Mouse (Mus musculus) hindbrain, embryonic 16.5 days (tissue): ENCODE results near the gene Gstm3. TPM values are rescaled to one million over a fixed set of nuclear protein-coding genes. Genes with fewer than 3 reads are reported as not detected.
"Not testable (repeated sequence)": the region's sequence is repeated elsewhere in the genome, so short reads cannot be mapped to it uniquely, and the experiment has no call there.

Experiments
- ATAC-seq: fragments of 200-750 bp; cut with Nextera tagmentation; 2 replicates; pipeline ENCODE4 v1.8.0; 2017; ENCODE audit warnings: moderate TSS enrichment, moderate library complexity
- H3K27ac ChIP-seq: fragments of 300-500 bp; sonication (generic); 2 replicates; pipeline ENCODE4 v1.5.1; 2014; ENCODE audit warnings: low read depth, mild to moderate bottlenecking, control low read depth, low read length, moderate library complexity
- H3K27me3 ChIP-seq: fragments of 300-500 bp; sonication (generic); replicated peaks from 2 replicates; pipeline ENCODE4 v1.6.1; 2014; ENCODE audit warnings: low read length; ENCODE audit not compliant: control insufficient read depth, insufficient read depth
- H3K36me3 ChIP-seq: fragments of 300-500 bp; sonication (generic); 2 replicates; pipeline ENCODE4 v1.6.1; 2014; ENCODE audit warnings: mild to moderate bottlenecking, low read length, moderate library complexity, mixed read lengths; ENCODE audit not compliant: control insufficient read depth, insufficient read depth
- H3K4me1 ChIP-seq: fragments of 300-500 bp; sonication (generic); 2 replicates; pipeline ENCODE4 v1.6.1; 2014; ENCODE audit warnings: low read depth, low read length; ENCODE audit not compliant: control insufficient read depth, insufficient read depth
- H3K4me2 ChIP-seq: fragments of 300-500 bp; sonication (generic); 2 replicates; pipeline ENCODE4 v1.6.1; 2014; ENCODE audit warnings: mild to moderate bottlenecking, low read length, control low read depth, moderate library complexity
- H3K4me3 ChIP-seq: fragments of 300-500 bp; sonication (generic); 2 replicates; pipeline ENCODE4 v1.5.1; 2014; ENCODE audit warnings: mild to moderate bottlenecking, low read length, control low read depth, moderate library complexity
- H3K9ac ChIP-seq: fragments of 300-500 bp; sonication (generic); 2 replicates; pipeline ENCODE4 v1.6.1; 2014; ENCODE audit warnings: low read depth, mild to moderate bottlenecking, control low read depth, low read length, moderate library complexity
- H3K9me3 ChIP-seq: fragments of 300-500 bp; sonication (generic); 2 replicates; pipeline ENCODE4 v1.6.1; 2014; ENCODE audit warnings: mild to moderate bottlenecking, low read length, moderate library complexity; ENCODE audit not compliant: control insufficient read depth
- WGBS: fragments of 180-500 bp; shearing (Covaris S2); extraction: QIAGEN DNeasy Blood & Tissue Kit; methylation state at CpG from one replicate; pipeline ENCODE4 v1.1.7; 2014; 5-methylcytosine and 5-hydroxymethylcytosine counted together
- polyA plus RNA-seq: library from polyadenylated mRNA; unstranded; fragments of >200 nt; fragmentation: Nextera tagmentation; extraction: Ambion mirVana; gene quantifications from 2 replicates; pipeline ENCODE4 v1.2.1, GENCODE M21; 2015

Gstm3 gene
- polyA plus RNA-seq, 1 experiment from 2014 or later, result not detected

GRCm38 (mm10) chr3:108010286-108010685 lies 41.2 kb upstream of the Gstm3 start:
- no peaks in the 10 kb centered on the region for H3K27me3 ChIP-seq
- WGBS, result 60% methylated on average over 2 of the region's 2 CpGs
- H3K4me2 ChIP-seq, result no peak overlapping the region
- peaks cover 8% of the 10 kb centered on the region; the same call in 1 of the 2 replicates for H3K4me1 ChIP-seq
- no peak overlapping the region for H3K9ac ChIP-seq
- H3K4me3 ChIP-seq, result no peak overlapping the region
- H3K36me3 ChIP-seq, result no peaks in the 10 kb centered on the region
- peak; percentile 82 for ATAC-seq
- H3K27ac ChIP-seq, result no peak overlapping the region
- H3K9me3 ChIP-seq, result no peaks in the 10 kb centered on the region

GRCm38 (mm10) chr3:108002021-108002420 lies 32.9 kb upstream of the Gstm3 start:
- ATAC-seq, result no peak
- H3K4me3 ChIP-seq, result no peak overlapping the region
- no peak overlapping the region for H3K27ac ChIP-seq
- no peak overlapping the region for H3K4me2 ChIP-seq
- H3K9me3 ChIP-seq, result no peaks in the 10 kb centered on the region
- H3K9ac ChIP-seq, result no peak overlapping the region
- H3K27me3 ChIP-seq, result no peaks in the 10 kb centered on the region; the same call in 1 of the 2 replicates
- H3K36me3 ChIP-seq, result no peaks in the 10 kb centered on the region
- no peaks in the 10 kb centered on the region for H3K4me1 ChIP-seq
- WGBS, result 79% methylated on average over 8 of the region's 8 CpGs

GRCm38 (mm10) chr3:107999491-107999890 lies 30.4 kb upstream of the Gstm3 start:
- Histone ChIP-seq H3K36me3 (no peaks in the 10 kb centered on the region), H3K4me3 (no peak overlapping the region), H3K4me2 (no peak overlapping the region), H3K9me3 (no peaks in the 10 kb centered on the region), H3K9ac (no peak overlapping the region), H3K27me3 (no peaks in the 10 kb centered on the region), H3K4me1 (no peaks in the 10 kb centered on the region), H3K27ac (no peak overlapping the region)
- ATAC-seq, result no peak
- 81% methylated on average over 3 of the region's 3 CpGs for WGBS

GRCm38 (mm10) chr3:107998591-107998990 lies 29.5 kb upstream of the Gstm3 start:
- Histone ChIP-seq H3K9me3 (no peaks in the 10 kb centered on the region), H3K27me3 (no peaks in the 10 kb centered on the region), H3K36me3 (no peaks in the 10 kb centered on the region), H3K4me1 (no peaks in the 10 kb centered on the region), H3K4me2 (no peak overlapping the region), H3K4me3 (no peak overlapping the region), H3K9ac (no peak overlapping the region), H3K27ac (no peak overlapping the region)
- no peak for ATAC-seq
- WGBS, result 88% methylated on average over 3 of the region's 3 CpGs

GRCm38 (mm10) chr3:107996576-107996975 lies 27.5 kb upstream of the Gstm3 start:
- H3K9ac ChIP-seq, result no peak overlapping the region
- H3K4me3 ChIP-seq, result no peak overlapping the region
- no peak overlapping the region for H3K4me2 ChIP-seq
- no peak for ATAC-seq
- H3K36me3 ChIP-seq, result no peaks in the 10 kb centered on the region
- H3K27me3 ChIP-seq, result no peaks in the 10 kb centered on the region
- H3K9me3 ChIP-seq, result no peaks in the 10 kb centered on the region
- no peak overlapping the region for H3K27ac ChIP-seq
- no peaks in the 10 kb centered on the region for H3K4me1 ChIP-seq
- WGBS, result 81% methylated on average over 4 of the region's 4 CpGs

GRCm38 (mm10) chr3:107995974-107996373 lies 26.9 kb upstream of the Gstm3 start:
- not testable (repeated sequence) for H3K27ac ChIP-seq, H3K9ac ChIP-seq, H3K4me1 ChIP-seq, ATAC-seq, H3K4me2 ChIP-seq, H3K9me3 ChIP-seq, H3K36me3 ChIP-seq, H3K4me3 ChIP-seq, H3K27me3 ChIP-seq
- WGBS, result 66% methylated on average over 2 of the region's 2 CpGs

- Histone ChIP-seq H3K27me3 (no peaks in the 10 kb centered on the region), H3K36me3 (no peaks in the 10 kb centered on the region), H3K4me3 (no peak within 1 kb of the TSS), H3K9ac (no peak within 1 kb of the TSS), H3K27ac (no peak within 1 kb of the TSS), H3K4me1 (no peaks in the 10 kb centered on the region), H3K9me3 (no peaks in the 10 kb centered on the region), H3K4me2 (no peak within 1 kb of the TSS)
- 71% methylated on average over 8 of the region's 8 CpGs for WGBS
- ATAC-seq, result no peak
Observed at GRCm38 (mm10) chr3:107986041-107986562, 17.0 kb upstream of the Gstm3 start, which contains the start of gene Gstm2. Gene Gstm2 (minus strand): TSS chr3:107986453.

- not testable (repeated sequence) for H3K36me3 ChIP-seq, H3K27ac ChIP-seq, ATAC-seq, H3K27me3 ChIP-seq, H3K4me1 ChIP-seq, H3K4me2 ChIP-seq, H3K4me3 ChIP-seq, H3K9me3 ChIP-seq, H3K9ac ChIP-seq
- 95% methylated on average over 2 of the region's 2 CpGs for WGBS
Observed at GRCm38 (mm10) chr3:107985141-107985540, 16.1 kb upstream of the Gstm3 start.

GRCm38 (mm10) chr3:107984471-107984870 lies 15.4 kb upstream of the Gstm3 start:
- no peaks in the 10 kb centered on the region for H3K27me3 ChIP-seq
- no peaks in the 10 kb centered on the region for H3K9me3 ChIP-seq
- H3K36me3 ChIP-seq, result no peaks in the 10 kb centered on the region
- 87% methylated on average over 5 of the region's 5 CpGs for WGBS
- H3K4me1 ChIP-seq, result no peaks in the 10 kb centered on the region
- no peak for ATAC-seq
- H3K4me2 ChIP-seq, result no peak overlapping the region
- no peak overlapping the region for H3K27ac ChIP-seq
- H3K4me3 ChIP-seq, result no peak overlapping the region
- H3K9ac ChIP-seq, result no peak overlapping the region

GRCm38 (mm10) chr3:107983771-107984170 lies 14.7 kb upstream of the Gstm3 start:
- Histone ChIP-seq H3K27me3 (no peaks in the 10 kb centered on the region), H3K9ac (no peak overlapping the region), H3K4me1 (no peaks in the 10 kb centered on the region), H3K9me3 (no peaks in the 10 kb centered on the region), H3K36me3 (no peaks in the 10 kb centered on the region), H3K27ac (no peak overlapping the region), H3K4me2 (no peak overlapping the region), H3K4me3 (no peak overlapping the region)
- 74% methylated on average over 3 of the region's 3 CpGs for WGBS
- no peak for ATAC-seq
